Mouse (Mus musculus) liver, embryonic 18 days (tissue): ENCODE measurements around the gene Ulbp1. TPM values are rescaled to one million over a fixed set of nuclear protein-coding genes. Genes with fewer than 3 reads are reported as not detected.

Experiments used
- polyA plus RNA-seq: library from polyadenylated mRNA; depleted of rRNA; stranded (reverse); fragments of >200 nt; gene quantifications from 2 replicates; pipeline ENCODE4 v1.2.3, GENCODE M21; 2012; rRNA removed

The Ulbp1 gene
- 1.2 and 1.5 TPM in 2 replicates for polyA plus RNA-seq

DNA sequence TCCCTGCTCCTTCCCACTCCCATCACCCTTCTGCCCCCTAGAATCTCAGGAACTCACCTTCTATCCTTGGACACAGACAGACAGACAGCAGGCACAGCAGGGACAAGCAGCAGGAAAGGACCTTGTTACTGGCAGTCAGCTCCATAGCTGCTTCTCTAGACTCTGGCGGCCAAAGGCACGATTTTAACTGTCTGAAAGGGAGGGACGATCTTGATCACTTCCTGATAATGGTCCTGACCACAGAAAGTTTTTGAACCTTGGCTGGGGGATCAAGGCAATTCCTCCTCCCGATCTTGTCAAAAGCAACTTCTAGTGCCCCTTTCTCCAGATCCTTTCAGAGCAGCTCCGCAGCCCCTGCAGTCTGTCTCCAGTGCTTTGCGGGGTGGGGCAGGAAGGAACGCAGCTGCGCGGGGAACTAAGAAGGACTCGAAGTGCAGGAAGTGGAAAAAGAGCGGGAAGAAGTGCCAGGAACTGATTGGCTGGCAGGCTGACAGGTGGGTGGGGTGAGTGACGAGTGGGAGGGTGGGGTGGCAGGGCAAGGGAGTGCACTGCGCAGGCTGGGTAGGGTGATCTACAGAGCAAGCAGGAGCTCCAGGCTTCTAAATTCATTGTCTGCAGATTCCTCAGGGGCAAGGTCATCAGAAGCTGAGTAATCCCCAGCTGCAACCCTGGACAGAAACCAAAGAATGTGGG is at the start of gene Ulbp1:
Gene Ulbp1 (minus strand): TSS at position 442 of the 693 bp plus-strand sequence.

Other genes starting within 250 kb of the Ulbp1 start
- gene Lrp11, start 116.2 kb upstream of the Ulbp1 start, polyA plus RNA-seq: 0.28 and 0.29 TPM in 2 replicates
- gene Nup43, start 193.9 kb upstream of the Ulbp1 start, polyA plus RNA-seq: 9.0 and 11.1 TPM in 2 replicates
- gene Pcmt1, start 207.5 kb upstream of the Ulbp1 start, polyA plus RNA-seq: 33.1 TPM in 2 replicates
- gene Lats1, start 207.6 kb upstream of the Ulbp1 start, polyA plus RNA-seq: 5.4 and 6.3 TPM in 2 replicates